Mouse (Mus musculus) olfactory bulb, adult 2 months (tissue): ENCODE results near the gene Kcnt1.

Experiments used
- CTCF ChIP-seq: fragments of 200-500 bp; IDR thresholded peaks from 2 replicates; pipeline ENCODE4 v1.5.1; 2012; ENCODE audit warnings: low read depth, mild to moderate bottlenecking, low read length, moderate library complexity; ENCODE audit not compliant: insufficient read depth
- POLR2A ChIP-seq: fragments of 200-500 bp; IDR thresholded peaks from 2 replicates; pipeline ENCODE4 v1.6.1; 2012; ENCODE audit warnings: mild to moderate bottlenecking, low read depth, low read length, moderate library complexity; ENCODE audit not compliant: insufficient read depth

- TF ChIP-seq POLR2A (no peak), CTCF (peak; percentile 29; the same call in 1 of the 2 replicates)
Measured at GRCm38 (mm10) chr2:25913247-25913646, 49.7 kb downstream of the Kcnt1 start.
